Mouse (Mus musculus) forebrain, embryonic 10.5 days (tissue): ENCODE data around the gene Enox1. TPM values are rescaled to one million over a fixed set of nuclear protein-coding genes. Genes with fewer than 3 reads are reported as not detected.

Source experiments
- DNase-seq: peaks from one replicate; pipeline ENCODE4 v3.0.0-alpha.2; 2017; ENCODE audit warnings: low spot score; ENCODE audit errors: extremely low spot score
- H3K27ac ChIP-seq: fragments of 300-500 bp; sonication (generic); 2 replicates; pipeline ENCODE4 v1.5.1; 2016; ENCODE audit warnings: mild to moderate bottlenecking
- H3K27me3 ChIP-seq: fragments of 300-500 bp; sonication (generic); 2 replicates; pipeline ENCODE4 v1.6.1; 2016; ENCODE audit warnings: mild to moderate bottlenecking; ENCODE audit not compliant: poor library complexity, severe bottlenecking
- H3K36me3 ChIP-seq: fragments of 300-500 bp; sonication (generic); replicated peaks from 2 replicates; pipeline ENCODE4 v1.6.1; 2016; ENCODE audit warnings: mild to moderate bottlenecking, moderate library complexity
- H3K4me1 ChIP-seq: fragments of 300-500 bp; sonication (generic); 2 replicates; pipeline ENCODE4 v1.6.1; 2016
- H3K4me3 ChIP-seq: fragments of 300-500 bp; sonication (generic); 2 replicates; pipeline ENCODE4 v1.5.1; 2016; ENCODE audit warnings: mild to moderate bottlenecking, moderate library complexity
- H3K9me3 ChIP-seq: fragments of 300-500 bp; sonication (generic); 2 replicates; pipeline ENCODE4 v1.6.1; 2016; ENCODE audit warnings: mild to moderate bottlenecking, moderate library complexity
- WGBS: fragments of 180-500 bp; shearing (Covaris S2); methylation state at CpG from one replicate; pipeline ENCODE4 v1.1.7; 2016; 5-methylcytosine and 5-hydroxymethylcytosine counted together
- polyA plus RNA-seq: library from polyadenylated mRNA; unstranded; fragments of >200 nt; fragmentation: Nextera tagmentation; extraction: Ambion mirVana; gene quantifications from 2 replicates; pipeline ENCODE4 v1.2.1, GENCODE M21; 2016

Gene Enox1
- polyA plus RNA-seq, 1 experiment from 2014 or later, result 11.9 TPM

DNA sequence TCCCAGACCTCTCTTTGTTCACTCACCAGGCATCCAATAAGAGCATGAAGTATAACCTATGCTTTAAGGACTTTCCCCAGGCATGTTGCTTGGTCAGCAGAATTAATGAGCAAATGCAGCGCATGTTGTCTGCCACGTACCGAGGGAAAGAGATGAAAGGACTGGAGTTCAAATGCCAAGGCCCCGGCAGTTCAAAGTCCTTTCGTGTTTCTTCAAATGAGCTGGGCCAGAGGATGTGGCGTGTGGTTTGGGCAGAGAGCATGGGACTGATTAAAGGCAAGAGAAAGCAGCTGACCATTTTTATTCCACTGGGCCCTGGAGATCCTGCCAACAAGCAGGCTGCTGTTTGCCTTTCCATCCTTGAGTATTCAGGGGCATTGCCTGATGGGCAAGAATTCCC is 460.7 kb downstream of the Enox1 start:
- Histone ChIP-seq H3K4me1 (peaks cover 19% of the 10 kb centered on the region), H3K27ac (0 out of 2 replicates have a peak overlapping the region, but pooled peaks have one; percentile 58), H3K36me3 (no peaks in the 10 kb centered on the region), H3K27me3 (no peaks in the 10 kb centered on the region), H3K9me3 (no peaks in the 10 kb centered on the region), H3K4me3 (no peak overlapping the region)
- WGBS, result 65% methylated on average over 6 of the region's 6 CpGs
- no peak for DNase-seq

- Histone ChIP-seq H3K27ac (peak overlapping the region; percentile 30; the same call in 1 of the 2 replicates), H3K36me3 (no peaks in the 10 kb centered on the region)
- 83% methylated on average over 13 of the region's 13 CpGs for WGBS
Measured at GRCm38 (mm10) chr14:77618131-77618805, 461.7 kb downstream of the Enox1 start.

DNA sequence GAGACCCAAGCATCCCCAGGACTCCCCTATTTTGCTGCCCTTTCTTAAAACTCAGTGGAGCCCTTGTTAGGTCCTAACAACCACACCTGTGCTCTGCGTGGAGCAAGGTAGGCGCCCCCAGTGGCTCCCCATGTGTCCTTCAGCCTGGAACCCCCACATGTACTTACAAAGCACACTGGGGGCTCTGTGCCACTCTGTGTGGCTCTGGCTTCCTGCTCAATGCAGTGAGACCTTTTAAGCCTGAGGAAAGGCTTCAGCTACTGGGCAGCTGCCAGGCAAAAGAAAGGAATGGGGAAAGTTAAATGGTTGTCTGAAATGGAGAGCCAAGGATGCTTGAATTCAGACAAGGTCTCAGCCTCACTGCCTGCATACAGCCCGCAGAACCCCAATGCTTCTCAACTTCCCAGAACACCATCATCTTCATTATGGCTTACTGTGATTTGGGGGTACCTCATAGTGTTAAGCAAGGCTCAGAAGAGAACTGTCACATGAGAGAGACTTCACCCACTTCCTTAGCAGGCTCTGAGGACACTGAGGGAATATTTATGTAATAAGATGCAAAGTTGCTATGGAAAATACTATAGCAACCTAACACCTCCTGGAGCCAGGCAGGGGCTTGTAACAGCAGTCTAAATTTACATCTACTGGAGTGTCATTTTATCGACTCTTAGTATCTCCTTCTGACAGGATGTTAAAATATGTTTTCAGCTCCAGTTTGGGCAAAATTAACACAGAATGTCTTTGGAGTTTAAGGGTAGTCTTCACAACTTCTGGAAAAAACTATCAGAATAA is 465.1 kb downstream of the Enox1 start:
- WGBS, result 76% methylated on average over 4 of the region's 4 CpGs
- DNase-seq, result no peak
- Histone ChIP-seq H3K4me3 (no peak overlapping the region), H3K27me3 (peaks cover 7% of the 10 kb centered on the region; the same call in 1 of the 2 replicates), H3K27ac (no peak overlapping the region), H3K4me1 (peaks cover 25% of the 10 kb centered on the region), H3K36me3 (no peaks in the 10 kb centered on the region), H3K9me3 (no peaks in the 10 kb centered on the region; the same call in 1 of the 2 replicates)

More at GRCm38 (mm10) chr14:77618131-77618805, 461.7 kb downstream of the Enox1 start:
- Histone ChIP-seq H3K27me3 (no peaks in the 10 kb centered on the region), H3K9me3 (no peaks in the 10 kb centered on the region), H3K4me1 (peaks cover 19% of the 10 kb centered on the region), H3K4me3 (no peak overlapping the region)
- DNase-seq, result no peak

DNA sequence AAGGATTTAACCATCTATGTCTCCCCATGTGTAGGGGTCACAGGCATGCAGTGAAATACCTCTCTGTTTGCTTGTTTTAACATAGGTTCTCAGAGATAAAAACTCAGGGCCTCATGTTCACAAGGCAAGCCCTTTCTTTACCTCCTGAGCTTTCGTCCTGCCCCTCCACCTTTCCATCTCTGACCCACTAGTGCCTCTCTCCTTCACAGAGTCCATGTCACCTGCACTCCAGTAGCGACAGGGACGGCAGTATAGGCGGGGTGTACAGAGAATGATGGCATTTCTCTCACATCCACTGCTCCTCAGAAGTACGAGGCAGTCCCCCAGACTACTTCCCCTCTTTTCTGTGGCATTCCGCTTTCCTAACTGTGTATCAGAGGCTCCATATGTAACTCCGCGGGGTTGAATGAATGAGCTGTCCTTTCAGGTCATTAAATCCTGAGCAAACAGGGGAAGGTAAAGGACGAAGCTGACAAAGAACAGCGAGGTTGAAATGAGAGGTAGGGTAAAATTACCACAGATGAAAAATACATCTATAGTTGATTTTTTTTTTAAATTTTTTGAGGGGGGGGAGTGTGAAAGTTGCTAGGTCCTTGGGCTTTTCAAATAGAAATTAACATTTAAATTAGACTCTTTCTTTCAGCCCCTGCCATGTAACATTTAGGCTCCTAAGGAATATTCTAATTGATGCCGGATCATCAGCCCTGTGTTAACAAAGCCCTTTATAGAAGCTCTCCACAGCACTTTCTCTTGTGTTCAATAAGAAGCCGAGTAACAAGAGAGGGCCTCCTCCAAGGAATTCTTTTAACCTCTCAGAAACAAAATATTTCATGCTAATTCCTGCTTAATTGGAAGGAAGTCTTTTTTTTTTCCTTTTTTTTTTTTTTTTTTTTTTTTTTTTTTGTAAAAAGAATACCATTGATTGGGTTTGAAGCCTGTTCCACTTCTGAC is 470.3 kb downstream of the Enox1 start:
- peak; percentile 47 for DNase-seq

GRCm38 (mm10) chr14:77632466-77633171 is 476.1 kb downstream of the Enox1 start:
- DNase-seq, result no peak
- Histone ChIP-seq H3K9me3 (no peaks in the 10 kb centered on the region), H3K27ac (peak overlapping the region; percentile 40; the same call in 1 of the 2 replicates), H3K36me3 (no peaks in the 10 kb centered on the region), H3K4me1 (peaks cover 96% of the 10 kb centered on the region), H3K4me3 (no peak overlapping the region), H3K27me3 (peaks cover 69% of the 10 kb centered on the region)
- 87% methylated on average over 10 of the region's 10 CpGs for WGBS

More for the DNA sequence above, 470.3 kb downstream of the Enox1 start:
- Histone ChIP-seq H3K27ac (peak overlapping the region; percentile 77), H3K27me3 (peaks cover 43% of the 10 kb centered on the region), H3K4me3 (no peak overlapping the region), H3K36me3 (no peaks in the 10 kb centered on the region), H3K9me3 (no peaks in the 10 kb centered on the region; the same call in 1 of the 2 replicates), H3K4me1 (peaks cover 53% of the 10 kb centered on the region)
- WGBS, result 25% methylated on average over 12 of the region's 12 CpGs

GRCm38 (mm10) chr14:77633172-77633542 is 476.6 kb downstream of the Enox1 start:
- Histone ChIP-seq H3K27me3 (peaks cover 74% of the 10 kb centered on the region), H3K27ac (no peak overlapping the region), H3K4me1 (peaks cover 93% of the 10 kb centered on the region), H3K4me3 (no peak overlapping the region), H3K9me3 (no peaks in the 10 kb centered on the region), H3K36me3 (no peaks in the 10 kb centered on the region)
- WGBS, result 57% methylated on average over 2 of the region's 2 CpGs
- DNase-seq, result no peak

GRCm38 (mm10) chr14:77636931-77637330 is 480.4 kb downstream of the Enox1 start:
- 55% methylated on average over 6 of the region's 6 CpGs for WGBS
- Histone ChIP-seq H3K4me1 (peaks cover 69% of the 10 kb centered on the region), H3K27ac (no peak overlapping the region), H3K9me3 (no peaks in the 10 kb centered on the region), H3K4me3 (no peak overlapping the region), H3K36me3 (no peaks in the 10 kb centered on the region), H3K27me3 (peaks cover 42% of the 10 kb centered on the region)
- DNase-seq, result no peak

DNA sequence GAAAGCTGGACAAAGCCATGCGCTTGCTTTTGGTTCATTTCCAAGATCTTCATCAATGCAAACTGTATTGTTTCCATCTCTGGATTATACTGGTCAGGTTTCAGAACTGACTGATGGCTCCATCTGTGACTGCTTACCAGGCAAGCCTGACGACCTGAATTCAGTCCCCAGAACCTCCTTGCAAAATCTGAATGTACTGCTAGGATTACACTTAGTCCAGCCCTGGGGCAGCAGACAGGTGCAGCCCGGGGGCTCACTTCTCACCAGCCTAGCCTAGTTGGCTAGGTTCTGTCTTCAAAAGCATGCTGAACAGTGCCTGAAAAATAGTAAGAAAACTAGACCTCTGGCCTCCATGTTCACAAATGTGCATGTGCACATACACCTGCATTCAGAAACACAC is 481.6 kb downstream of the Enox1 start:
- H3K27ac ChIP-seq, result no peak overlapping the region
- no peaks in the 10 kb centered on the region for H3K9me3 ChIP-seq
- peaks cover 35% of the 10 kb centered on the region for H3K27me3 ChIP-seq
- no peak overlapping the region for H3K4me3 ChIP-seq
- H3K4me1 ChIP-seq, result peaks cover 57% of the 10 kb centered on the region
- H3K36me3 ChIP-seq, result no peaks in the 10 kb centered on the region
- WGBS, result 77% methylated on average over 3 of the region's 3 CpGs
- DNase-seq, result no peak

GRCm38 (mm10) chr14:77638616-77639015 is 482.1 kb downstream of the Enox1 start:
- WGBS, result 94% methylated on average over 3 of the region's 3 CpGs
- Histone ChIP-seq H3K27ac (no peak overlapping the region), H3K9me3 (no peaks in the 10 kb centered on the region), H3K36me3 (no peaks in the 10 kb centered on the region), H3K4me3 (no peak overlapping the region), H3K4me1 (peaks cover 53% of the 10 kb centered on the region), H3K27me3 (peaks cover 35% of the 10 kb centered on the region)
- no peak for DNase-seq

DNA sequence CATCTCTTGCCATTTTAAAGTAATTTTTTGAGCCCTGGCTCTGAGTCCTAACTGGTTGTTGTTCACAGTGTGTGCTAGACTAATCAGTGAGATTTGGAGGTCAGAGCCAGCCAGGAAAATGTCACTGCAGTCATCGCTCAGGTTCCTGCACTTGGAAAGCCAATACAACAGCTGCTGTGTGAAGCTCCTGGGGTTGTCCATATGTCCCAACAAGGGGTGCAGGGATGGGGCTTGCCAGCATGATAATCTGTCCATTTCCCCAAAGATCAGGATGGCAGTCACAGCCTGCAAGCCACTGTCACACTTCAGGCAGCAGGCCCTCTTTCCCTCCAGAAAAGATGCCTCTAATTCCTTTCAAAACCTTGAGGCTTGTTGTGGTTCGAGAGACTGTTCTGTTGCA is 483.0 kb downstream of the Enox1 start:
- H3K9me3 ChIP-seq, result no peaks in the 10 kb centered on the region
- peaks cover 43% of the 10 kb centered on the region for H3K4me1 ChIP-seq
- H3K36me3 ChIP-seq, result no peaks in the 10 kb centered on the region
- peak overlapping the region; percentile 3; the same call in 1 of the 2 replicates for H3K27ac ChIP-seq
- 82% methylated on average over 2 of the region's 2 CpGs for WGBS
- no peak overlapping the region for H3K4me3 ChIP-seq
- DNase-seq, result no peak
- peaks cover 30% of the 10 kb centered on the region for H3K27me3 ChIP-seq

- Histone ChIP-seq H3K4me3 (no peak overlapping the region), H3K27ac (no peak overlapping the region), H3K9me3 (no peaks in the 10 kb centered on the region), H3K36me3 (no peaks in the 10 kb centered on the region), H3K27me3 (peaks cover 13% of the 10 kb centered on the region; the same call in 1 of the 2 replicates), H3K4me1 (peaks cover 16% of the 10 kb centered on the region)
- WGBS, result 87% methylated on average over 6 of the region's 6 CpGs
- DNase-seq, result no peak
Measured at GRCm38 (mm10) chr14:77642314-77642713, 485.8 kb downstream of the Enox1 start.

DNA sequence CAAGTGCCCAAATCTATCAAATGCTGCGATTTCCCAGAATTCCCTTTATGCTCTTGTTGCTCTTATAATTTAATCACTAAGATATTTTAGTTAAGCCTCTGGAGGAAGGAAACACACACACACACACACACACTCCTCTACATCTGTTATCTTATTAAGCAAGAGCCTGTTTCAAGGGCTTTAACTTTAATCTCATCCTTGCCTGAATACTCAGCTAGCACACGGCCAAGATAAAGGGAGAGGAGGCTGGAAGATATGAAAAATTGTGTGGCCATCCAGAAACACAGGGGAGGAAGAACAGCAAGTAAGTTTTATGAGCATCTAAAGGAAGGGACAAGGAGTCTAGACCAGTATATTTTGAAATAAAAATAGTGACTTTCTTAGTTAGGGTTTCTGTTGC is 489.6 kb downstream of the Enox1 start:
- peaks cover 27% of the 10 kb centered on the region for H3K4me1 ChIP-seq
- 94% methylated on average over 2 of the region's 2 CpGs for WGBS
- no peaks in the 10 kb centered on the region for H3K36me3 ChIP-seq
- H3K4me3 ChIP-seq, result no peak overlapping the region
- no peak for DNase-seq
- H3K27me3 ChIP-seq, result peaks cover 16% of the 10 kb centered on the region; the same call in 1 of the 2 replicates
- H3K9me3 ChIP-seq, result no peaks in the 10 kb centered on the region
- no peak overlapping the region for H3K27ac ChIP-seq
